Mouse (Mus musculus) hematopoietic stem cell, adult 5-6 weeks (primary cell): Measurements from ENCODE around the gene Lhfp. TPM values are rescaled to one million over a fixed set of nuclear protein-coding genes. Genes with fewer than 3 reads are reported as not detected.

ENCODE experiments used
- ATAC-seq, 2 experiments: fragments of 125-278 bp in 1 of 2; replicated peaks in 1 of 2; 2 replicates each; pipeline ENCODE4 v1.8.0; 2016 to 2017; ENCODE audit warnings: inconsistent platforms in 2 of 2, mild to moderate bottlenecking in 2 of 2, moderate number of reproducible peaks in 2 of 2, low read depth in 1 of 2, moderate TSS enrichment in 1 of 2; ENCODE audit not compliant: low FRiP score in 2 of 2, poor library complexity in 2 of 2, severe bottlenecking in 2 of 2, insufficient read depth in 1 of 2, low TSS enrichment in 1 of 2
- total RNA-seq: library from RNA; stranded (forward); fragments of 172-1452, 232-1000 nt; gene quantifications from 2 replicates; pipeline ENCODE4 v1.2.3, GENCODE M21; 2017

Gene Lhfp
- total RNA-seq, 1 experiment from 2014 or later = not detected

- ATAC-seq = no peak
These were observed 144.1 kb downstream of the Lhfp start for GRCm38 (mm10) chr3:53185439-53185838.

GRCm38 (mm10) chr3:53193441-53193840 is 152.1 kb downstream of the Lhfp start:
- ATAC-seq = no peak

- no peak for ATAC-seq
These were observed 154.4 kb downstream of the Lhfp start for GRCm38 (mm10) chr3:53195666-53196107.

- ATAC-seq = no peak
These were observed 158.8 kb downstream of the Lhfp start for GRCm38 (mm10) chr3:53200175-53200574.

GRCm38 (mm10) chr3:53200853-53201252 is 159.5 kb downstream of the Lhfp start:
- no peak for ATAC-seq

- ATAC-seq = no peak
These were observed 160.3 kb downstream of the Lhfp start for GRCm38 (mm10) chr3:53201670-53202069.

GRCm38 (mm10) chr3:53202184-53202583 is 160.9 kb downstream of the Lhfp start:
- ATAC-seq = no peak

- no peak for ATAC-seq
These were observed 161.4 kb downstream of the Lhfp start for GRCm38 (mm10) chr3:53202698-53203097.

- ATAC-seq = no peak
These were observed 162.3 kb downstream of the Lhfp start for GRCm38 (mm10) chr3:53203656-53204055.

GRCm38 (mm10) chr3:53204348-53204984 is 163.1 kb downstream of the Lhfp start:
- ATAC-seq = no peak

- no peak for ATAC-seq
These were observed 163.6 kb downstream of the Lhfp start for GRCm38 (mm10) chr3:53204985-53205365.

- ATAC-seq = no peak
These were observed 164.4 kb downstream of the Lhfp start for GRCm38 (mm10) chr3:53205706-53206105.

- no peak for ATAC-seq
These were observed 165.3 kb downstream of the Lhfp start for GRCm38 (mm10) chr3:53206509-53207224.

GRCm38 (mm10) chr3:53207225-53207528 is 165.8 kb downstream of the Lhfp start:
- ATAC-seq = no peak

- ATAC-seq = no peak
These were observed 169.6 kb downstream of the Lhfp start for GRCm38 (mm10) chr3:53210691-53211526.

- ATAC-seq = no peak
These were observed 171.3 kb downstream of the Lhfp start for GRCm38 (mm10) chr3:53212599-53212998.

- no peak for ATAC-seq
These were observed 172.0 kb downstream of the Lhfp start for GRCm38 (mm10) chr3:53213346-53213745.

GRCm38 (mm10) chr3:53213746-53214271 is 172.5 kb downstream of the Lhfp start:
- ATAC-seq = peak in 1 of 2 experiments; percentile 4; a peak in 1 of 4 replicates
